Mouse (Mus musculus): ENCODE data around the gene Ubxn10.

Gene Ubxn10

GRCm38 (mm10) chr4:138701111-138701510 lies 35.9 kb downstream of the Ubxn10 start:
- no peak for DNase-seq (ENCODE audit: low spot score in 2 of 2)

- DNase-seq (ENCODE audit: low spot score in 2 of 2) = no peak
Observed at GRCm38 (mm10) chr4:138700184-138700982, 36.6 kb downstream of the Ubxn10 start.

- DNase-seq (ENCODE audit: low spot score in 2 of 2) = no peak
Observed at GRCm38 (mm10) chr4:138698296-138698695, 38.7 kb downstream of the Ubxn10 start.

GRCm38 (mm10) chr4:138697166-138697860 lies 39.7 kb downstream of the Ubxn10 start:
- no peak for DNase-seq (ENCODE audit: low spot score in 2 of 2)

- no peak for DNase-seq (ENCODE audit: low spot score in 2 of 2)
Observed at GRCm38 (mm10) chr4:138696720-138697119, 40.2 kb downstream of the Ubxn10 start.

- no peak for DNase-seq (ENCODE audit: low spot score in 2 of 2)
Observed at GRCm38 (mm10) chr4:138693043-138693692, 43.8 kb downstream of the Ubxn10 start.

- no peak for DNase-seq (ENCODE audit: low spot score in 2 of 2)
Observed at GRCm38 (mm10) chr4:138691443-138692181, 45.4 kb downstream of the Ubxn10 start.

- no peak for DNase-seq (ENCODE audit: low spot score in 2 of 2)
Observed at GRCm38 (mm10) chr4:138690561-138690960, 46.4 kb downstream of the Ubxn10 start.

- no peak for DNase-seq (ENCODE audit: low spot score in 2 of 2)
Observed at GRCm38 (mm10) chr4:138689094-138689512, 47.9 kb downstream of the Ubxn10 start.

- DNase-seq (ENCODE audit: low spot score in 2 of 2) = no peak
Observed at GRCm38 (mm10) chr4:138685813-138686212, 51.2 kb downstream of the Ubxn10 start.

GRCm38 (mm10) chr4:138682760-138683159 lies 54.2 kb downstream of the Ubxn10 start:
- no peak for DNase-seq (ENCODE audit: low spot score in 2 of 2)

GRCm38 (mm10) chr4:138680124-138680523 lies 56.8 kb downstream of the Ubxn10 start:
- no peak for DNase-seq (ENCODE audit: low spot score in 2 of 2)

- no peak for DNase-seq (ENCODE audit: low spot score in 2 of 2)
Observed at GRCm38 (mm10) chr4:138677579-138677978, 59.4 kb downstream of the Ubxn10 start.

- DNase-seq (ENCODE audit: low spot score in 2 of 2) = no peak
Observed at GRCm38 (mm10) chr4:138676480-138676879, 60.5 kb downstream of the Ubxn10 start.

- DNase-seq (ENCODE audit: low spot score in 2 of 2) = no peak
Observed at GRCm38 (mm10) chr4:138672160-138672559, 64.8 kb downstream of the Ubxn10 start.

- no peak for DNase-seq (ENCODE audit: low spot score in 2 of 2)
Observed at GRCm38 (mm10) chr4:138670093-138670889, 66.7 kb downstream of the Ubxn10 start.

GRCm38 (mm10) chr4:138666521-138666920 lies 70.4 kb downstream of the Ubxn10 start:
- no peak for DNase-seq (ENCODE audit: low spot score in 2 of 2)

GRCm38 (mm10) chr4:138659936-138660602 lies 76.9 kb downstream of the Ubxn10 start:
- no peak for DNase-seq (ENCODE audit: low spot score in 2 of 2)
